Mouse (Mus musculus) CD4-positive, CD25-positive, alpha-beta regulatory T cell (primary cell): ENCODE data around the gene Olfr418. TPM values are rescaled to one million over a fixed set of nuclear protein-coding genes. Genes with fewer than 3 reads are reported as not detected.

Source experiments
- polyA plus RNA-seq: library from polyadenylated mRNA; unstranded; fragments of 100-300 nt; shearing (Covaris generic); gene quantifications from one replicate; pipeline ENCODE4 v1.2.1, GENCODE M21; 2017

Gene Olfr418
- polyA plus RNA-seq: not detected

DNA sequence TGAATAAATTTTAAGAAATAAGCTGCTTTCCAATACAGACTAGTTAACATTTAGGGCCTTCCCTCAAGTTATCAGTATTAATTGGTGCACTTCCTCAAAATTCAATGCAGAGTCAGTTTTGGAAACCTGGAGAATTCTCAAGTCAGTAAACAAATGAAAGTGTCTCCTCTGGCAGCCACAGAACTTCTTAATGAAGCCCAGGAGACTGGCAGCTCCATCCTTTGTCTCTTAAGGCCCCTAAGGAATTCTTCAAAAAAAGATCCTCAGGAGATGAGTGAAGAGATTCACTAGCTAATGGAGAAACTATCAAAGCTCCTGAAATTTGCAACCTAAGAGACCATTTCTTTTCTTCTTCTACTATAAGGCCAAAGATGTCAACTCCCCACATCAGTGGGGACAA, at the start of gene Olfr418:
Gene Olfr418 (plus strand): TSS at position 301 of the 400 bp plus-strand sequence.

GRCm38 (mm10) chr1:173227081-173227480, 38.7 kb upstream of the Olfr418 start, which contains the start of gene Fcer1a:
TSS of gene Fcer1a (minus strand) at chr1:173227214.

GRCm38 (mm10) chr1:173277677-173278076, 11.9 kb downstream of the Olfr418 start, which contains the start of gene Mptx2:
TSS of gene Mptx2 (minus strand) at chr1:173277777.

Other genes with a start within 250 kb of the Olfr418 start
- gene Olfr1408, start 128.6 kb upstream of the Olfr418 start, polyA plus RNA-seq: not detected
- gene Olfr1406, start 75.4 kb upstream of the Olfr418 start, polyA plus RNA-seq: 0.10 TPM
- not detected for gene Olfr218, start 68.2 kb upstream of the Olfr418 start, polyA plus RNA-seq
- gene Olfr1404, start 53.6 kb upstream of the Olfr418 start, polyA plus RNA-seq: not detected
- gene Fcer1a, start 38.8 kb upstream of the Olfr418 start, polyA plus RNA-seq: not detected
- gene Mptx2, start 11.8 kb downstream of the Olfr418 start, polyA plus RNA-seq: not detected
- not detected for gene Ackr1, start 67.7 kb downstream of the Olfr418 start, polyA plus RNA-seq
- gene Aim2, start 84.9 kb downstream of the Olfr418 start, polyA plus RNA-seq: 54.1 TPM
- gene Cadm3, start 101.7 kb downstream of the Olfr418 start, polyA plus RNA-seq: 0.12 TPM
- gene Ifi206, start 225.0 kb downstream of the Olfr418 start, polyA plus RNA-seq: 140 TPM